Mouse (Mus musculus) C2C12 (cell line): ENCODE results near the gene Hinfp. TPM values are rescaled to one million over a fixed set of nuclear protein-coding genes. Genes with fewer than 3 reads are reported as not detected.

Source experiments
- H3K27me3 ChIP-seq: one replicate; pipeline ENCODE4 v1.6.1; 2011; ENCODE audit not compliant: control insufficient read depth, insufficient read depth, insufficient read length
- H3K36me3 ChIP-seq: one replicate; pipeline ENCODE4 v1.6.1; 2011; ENCODE audit not compliant: control insufficient read depth, insufficient read depth
- H3K4me3 ChIP-seq: one replicate; pipeline ENCODE4 v1.5.1; 2011; ENCODE audit warnings: mild to moderate bottlenecking, control low read depth; ENCODE audit not compliant: poor library complexity, insufficient read depth, severe bottlenecking
- H3K79me2 ChIP-seq: one replicate; pipeline ENCODE4 v1.6.1; 2011; ENCODE audit not compliant: control insufficient read depth, insufficient read depth
- H3K79me3 ChIP-seq: one replicate; pipeline ENCODE4 v1.6.1; 2011; ENCODE audit warnings: low read depth, control low read depth
- H3ac ChIP-seq: one replicate; pipeline ENCODE3; 2011; ENCODE audit warnings: low read depth; ENCODE audit not compliant: control insufficient read depth, insufficient read length
- CEBPB ChIP-seq: IDR thresholded peaks from one replicate; pipeline ENCODE4 v1.6.1; 2011; ENCODE audit warnings: low read depth, mild to moderate bottlenecking, control low read depth, moderate library complexity
- CTCF ChIP-seq: IDR thresholded peaks from one replicate; pipeline ENCODE4 v1.5.1; 2011; ENCODE audit not compliant: control insufficient read depth, insufficient read depth, insufficient read length
- FOSL1 ChIP-seq: IDR thresholded peaks from one replicate; pipeline ENCODE4 v1.8.0; 2011; ENCODE audit warnings: mild to moderate bottlenecking, low read length; ENCODE audit not compliant: poor library complexity, insufficient read depth, severe bottlenecking
- MAX ChIP-seq: IDR thresholded peaks from one replicate; pipeline ENCODE4 v1.6.1; 2011; ENCODE audit warnings: mild to moderate bottlenecking, control low read depth
- MYOD1 ChIP-seq: IDR thresholded peaks from one replicate; pipeline ENCODE4 v1.6.1; 2011; ENCODE audit warnings: low read depth; ENCODE audit not compliant: control insufficient read depth, insufficient read length
- MYOG ChIP-seq: IDR thresholded peaks from one replicate; pipeline ENCODE4 v1.6.1; 2011; ENCODE audit not compliant: control insufficient read depth, insufficient read length; ENCODE audit errors: extremely low read depth
- USF1 ChIP-seq: IDR thresholded peaks from one replicate; pipeline ENCODE4 v1.6.1; 2011; ENCODE audit warnings: low read depth, mild to moderate bottlenecking, control low read depth, moderate library complexity
- long read RNA-seq, 2 experiments: library from polyadenylated mRNA; unstranded; transcript quantifications; one replicate each; pipeline ENCODE4 v2.0.0; 2019 to 2020
- polyA plus RNA-seq: library from polyadenylated mRNA; unstranded; fragments of >200 nt; fragmentation: generic; extraction: Trizol; gene quantifications from one replicate; pipeline ENCODE4 v1.2.1, GENCODE M21; 2012; ENCODE audit warnings: missing spikeins

Gene Hinfp
- polyA plus RNA-seq: 9.1 TPM
- long read RNA-seq, experiment 1, full-length matches to known transcripts: 1 of 4 reads
- long read RNA-seq, experiment 1, partial matches to known transcripts: 0 of 4 reads
- long read RNA-seq, experiment 1, other reads (novel, unspliced or antisense): 3 of 4 reads
- long read RNA-seq, experiment 2, full-length matches to known transcripts: 23 of 54 reads
- long read RNA-seq, experiment 2, partial matches to known transcripts: 3 of 54 reads
- long read RNA-seq, experiment 2, other reads (novel, unspliced or antisense): 28 of 54 reads

- H3K79me3 ChIP-seq: peaks cover 12% of the 10 kb centered on the region
- peaks cover 29% of the 10 kb centered on the region for H3K79me2 ChIP-seq
- H3K36me3 ChIP-seq: peaks cover 19% of the 10 kb centered on the region
- peak within 1 kb of the TSS; percentile 87 for H3ac ChIP-seq
- no peaks in the 10 kb centered on the region for H3K27me3 ChIP-seq
- peak within 1 kb of the TSS; percentile 90 for H3K4me3 ChIP-seq
- TF ChIP-seq FOSL1 (no peak), USF1 (peak; percentile 16), MAX (peak; percentile 76)
Observed at GRCm38 (mm10) chr9:44305466-44306079, at the start of gene Hinfp. Hinfp (minus strand) TSS chr9:44305671.

GRCm38 (mm10) chr9:44353142-44353541, 47.7 kb upstream of the Hinfp start:
- TF ChIP-seq FOSL1: no peak
- TF ChIP-seq CEBPB: no peak
- TF ChIP-seq MYOG: no peak
- TF ChIP-seq MYOD1: no peak
- no peak for TF ChIP-seq MAX
- TF ChIP-seq CTCF: no peak
- TF ChIP-seq USF1: no peak
- Histone ChIP-seq H3K79me2 (no peaks in the 10 kb centered on the region), H3K79me3 (no peaks in the 10 kb centered on the region), H3ac (no peak overlapping the region), H3K27me3 (no peaks in the 10 kb centered on the region), H3K4me3 (no peak overlapping the region), H3K36me3 (peaks cover 58% of the 10 kb centered on the region)

- no peak for TF ChIP-seq MAX
- TF ChIP-seq CTCF: no peak
- TF ChIP-seq MYOD1: no peak
- TF ChIP-seq CEBPB: no peak
- no peak for TF ChIP-seq FOSL1
- TF ChIP-seq USF1: no peak
- TF ChIP-seq MYOG: no peak
- no peak overlapping the region for H3K4me3 ChIP-seq
- H3K27me3 ChIP-seq: no peaks in the 10 kb centered on the region
- H3K79me3 ChIP-seq: no peaks in the 10 kb centered on the region
- peaks cover 62% of the 10 kb centered on the region for H3K36me3 ChIP-seq
- H3K79me2 ChIP-seq: no peaks in the 10 kb centered on the region
- H3ac ChIP-seq: no peak overlapping the region
Observed at GRCm38 (mm10) chr9:44352337-44352736, 46.9 kb upstream of the Hinfp start.

- Histone ChIP-seq H3K36me3 (peaks cover 66% of the 10 kb centered on the region), H3ac (no peak overlapping the region), H3K4me3 (no peak overlapping the region), H3K79me3 (no peaks in the 10 kb centered on the region), H3K79me2 (no peaks in the 10 kb centered on the region), H3K27me3 (no peaks in the 10 kb centered on the region)
- no peak for TF ChIP-seq MAX
- TF ChIP-seq CEBPB: no peak
- TF ChIP-seq MYOG: no peak
- no peak for TF ChIP-seq CTCF
- TF ChIP-seq FOSL1: no peak
- TF ChIP-seq MYOD1: no peak
- TF ChIP-seq USF1: no peak
Observed at GRCm38 (mm10) chr9:44351396-44351795, 45.9 kb upstream of the Hinfp start.

- Histone ChIP-seq H3K27me3 (no peaks in the 10 kb centered on the region), H3K4me3 (no peak overlapping the region), H3K79me2 (peaks cover 1% of the 10 kb centered on the region), H3K79me3 (no peaks in the 10 kb centered on the region), H3K36me3 (peaks cover 41% of the 10 kb centered on the region), H3ac (no peak overlapping the region)
- TF ChIP-seq CTCF: no peak
- TF ChIP-seq MAX: no peak
- no peak for TF ChIP-seq CEBPB
- no peak for TF ChIP-seq MYOG
- no peak for TF ChIP-seq FOSL1
- TF ChIP-seq MYOD1: no peak
- no peak for TF ChIP-seq USF1
Observed at GRCm38 (mm10) chr9:44348546-44348945, 43.1 kb upstream of the Hinfp start.

- H3K4me3 ChIP-seq: no peak overlapping the region
- no peaks in the 10 kb centered on the region for H3K27me3 ChIP-seq
- no peak for TF ChIP-seq CTCF
- TF ChIP-seq USF1: no peak
- no peak for TF ChIP-seq MYOG
- TF ChIP-seq FOSL1: no peak
- no peak for TF ChIP-seq MYOD1
- TF ChIP-seq CEBPB: no peak
- no peak for TF ChIP-seq MAX
- H3K79me3 ChIP-seq: peaks cover 4% of the 10 kb centered on the region
- H3K36me3 ChIP-seq: peaks cover 33% of the 10 kb centered on the region
- H3K79me2 ChIP-seq: peaks cover 10% of the 10 kb centered on the region
- H3ac ChIP-seq: no peak overlapping the region
Observed at GRCm38 (mm10) chr9:44347621-44348020, 42.1 kb upstream of the Hinfp start.
